Comparison of ENCODE assay signal across 9 mouse cellular contexts in the genomic region with DNA sequence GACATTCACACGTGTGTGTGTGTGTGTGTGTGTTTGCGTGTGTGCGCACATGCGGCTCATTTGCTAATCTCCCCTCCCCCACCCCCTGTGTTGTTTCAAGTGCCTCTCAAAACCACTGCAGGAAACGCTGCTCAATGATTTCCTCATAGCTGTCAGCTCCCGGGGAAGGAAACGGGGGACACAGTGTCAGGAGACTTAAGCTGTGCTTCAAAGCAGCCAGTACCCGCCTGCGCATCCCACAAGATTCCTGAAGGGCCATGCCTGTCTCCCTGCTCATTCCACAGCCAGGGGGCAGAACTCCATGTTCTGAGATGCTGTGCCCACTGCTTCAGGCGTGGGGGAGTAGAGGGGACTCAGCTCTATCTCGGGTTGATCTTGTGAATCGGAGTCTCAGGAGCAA. TPM values are rescaled to one million over a fixed set of nuclear protein-coding genes. Genes with fewer than 3 reads are reported as not detected.
A peak's percentile ranks its signal among the peaks of the same experiment; 100 is the strongest.
DNase-seq lines count a peak whose midpoint lies in the region.
"Had no signal": no experiment of that assay in that cellular context is flagged by ENCODE, and none has a peak within 500 bp of the region (broad histone marks: within the 10 kb centered on the region; RNA-seq: fewer than 3 reads in every experiment).

No protein-coding gene starts in this region.

- DNase-seq in adrenal gland, adult 2 months: peak; percentile 19
- no peak for DNase-seq in adrenal gland, adult 8-10 months
- peak; percentile 31 for DNase-seq in retina, postnatal 1 day
- no peak for DNase-seq in retina, embryonic 14.5 days (ENCODE audit: low spot score)
- DNase-seq in kidney, adult 18-20 months: peak; percentile 34
- peak; percentile 39 for DNase-seq in lung, postnatal 14 days
- no peak for DNase-seq in MN1 (ENCODE audit: low spot score)
- DNase-seq in cerebellum, adult 8-10 months: no peak

RNA-seq across cellular contexts. Expression of gene Spata31d1a, which starts 5.6 kb away (rescaled TPM):
- total RNA-seq in adrenal gland, adult 2 months (2021): not detected
- not detected in 2 replicates for polyA plus RNA-seq in adrenal gland, adult 2 months (2012; rRNA removed)
- not detected for total RNA-seq in adrenal gland, adult 8-10 months (2022)
- polyA plus RNA-seq: erythroblast, embryonic 14.5 days had no signal

RNA-seq across cellular contexts. Expression of gene Spata31d1b, which starts 7.5 kb away (rescaled TPM):
- not detected for total RNA-seq in adrenal gland, adult 2 months (2021)
- not detected in 2 replicates for polyA plus RNA-seq in adrenal gland, adult 2 months (2012; rRNA removed)
- not detected for total RNA-seq in adrenal gland, adult 8-10 months (2022)
- polyA plus RNA-seq: erythroblast, embryonic 14.5 days had no signal

RNA-seq across cellular contexts. Expression of gene 4921517D22Rik, which starts 10.7 kb away (rescaled TPM):
- not detected for total RNA-seq in adrenal gland, adult 2 months (2021)
- not detected in 2 replicates for polyA plus RNA-seq in adrenal gland, adult 2 months (2012; rRNA removed)
- not detected for total RNA-seq in adrenal gland, adult 8-10 months (2022)
- polyA plus RNA-seq: erythroblast, embryonic 14.5 days had no signal

RNA-seq across cellular contexts. Expression of gene Spata31d1d, which starts 27.0 kb away (rescaled TPM):
- not detected for total RNA-seq in adrenal gland, adult 2 months (2021)
- polyA plus RNA-seq in adrenal gland, adult 2 months (2012; rRNA removed): not detected in 2 replicates
- not detected for total RNA-seq in adrenal gland, adult 8-10 months (2022)

RNA-seq across cellular contexts. Expression of gene Golm1, which starts 29.0 kb away (rescaled TPM):
- 10 to 100 TPM in 1 of 2 experiments, 1 to 10 TPM in 1; 6.7 to 10.4 TPM for total RNA-seq in adrenal gland, adult 2 months (2021)
- polyA plus RNA-seq in adrenal gland, adult 2 months (2012; rRNA removed): 1.2 and 1.4 TPM in 2 replicates
- total RNA-seq in adrenal gland, adult 8-10 months (2022): 10 to 100 TPM in 1 of 4 experiments, 1 to 10 TPM in 3; 7.1 to 10.2 (median 8.1) TPM

Comparison
In these comparisons a context has a peak if more than half of its experiments do, and no peak if none do; other contexts are left out.
1. DNase-seq: peak in adrenal gland, adult 2 months (single experiment), retina, postnatal 1 day (single experiment), kidney, adult 18-20 months (single experiment) and lung, postnatal 14 days (single experiment); none in adrenal gland, adult 8-10 months (single experiment), retina, embryonic 14.5 days (single experiment), MN1 (single experiment) and cerebellum, adult 8-10 months (single experiment).